Comparison of ENCODE assay signal across 8 mouse cellular contexts in genomic region chr11:79803006-79803405, GRCm38 (mm10).
DNase-seq lines count a peak whose midpoint lies in the region; ATAC-seq lines count a peak whose summit lies in the region.

No protein-coding gene starts in this region.

- DNase-seq in Muller cell, postnatal 12 days (ENCODE audit: inconsistent ontology term), result peak; percentile 57
- peak; percentile 90 for DNase-seq in kidney, postnatal 10 days
- DNase-seq in thymus, adult 18-20 months, result no peak
- no peak for DNase-seq in layer of hippocampus, adult 8-10 months (ENCODE audit: low spot score in 2 of 2)

- ATAC-seq in hindbrain, embryonic 12.5 days (ENCODE audit: low FRiP score), result no peak
- no peak for ATAC-seq in hindbrain, embryonic 13.5 days (ENCODE audit: low FRiP score)
- ATAC-seq in embryonic facial prominence, embryonic 15.5 days (ENCODE audit: insufficient number of reproducible peaks, low FRiP score, low TSS enrichment, low read depth), result peak; percentile 71
- peak; percentile 78 for ATAC-seq in stomach, embryonic 16.5 days (ENCODE audit: insufficient read depth, low FRiP score)

- no peaks in the 10 kb centered on the region for H3K36me3 ChIP-seq in hindbrain, embryonic 12.5 days
- H3K36me3 ChIP-seq in hindbrain, embryonic 13.5 days, result no peaks in the 10 kb centered on the region
- no peaks in the 10 kb centered on the region for H3K36me3 ChIP-seq in embryonic facial prominence, embryonic 15.5 days
- H3K36me3 ChIP-seq in stomach, embryonic 16.5 days (ENCODE audit: control insufficient read depth, insufficient read depth, low read length), result no peaks in the 10 kb centered on the region

- peak overlapping the region; percentile 27; the same call in 1 of the 2 replicates for H3K9ac ChIP-seq in hindbrain, embryonic 12.5 days
- H3K9ac ChIP-seq in hindbrain, embryonic 13.5 days, result no peak overlapping the region
- H3K9ac ChIP-seq in embryonic facial prominence, embryonic 15.5 days, result no peak overlapping the region
- peak overlapping the region; percentile 31; the same call in 1 of the 2 replicates for H3K9ac ChIP-seq in stomach, embryonic 16.5 days (ENCODE audit: low read length)

- peaks cover 24% of the 10 kb centered on the region for H3K4me1 ChIP-seq in hindbrain, embryonic 12.5 days
- H3K4me1 ChIP-seq in hindbrain, embryonic 13.5 days (replicated peaks), result peaks cover 30% of the 10 kb centered on the region
- H3K4me1 ChIP-seq in embryonic facial prominence, embryonic 15.5 days, result peaks cover 53% of the 10 kb centered on the region
- H3K4me1 ChIP-seq in stomach, embryonic 16.5 days (ENCODE audit: control insufficient read depth, insufficient read depth, low read length), result peaks cover 46% of the 10 kb centered on the region

- 0 out of 2 replicates have a peak, but pooled peaks cover 2% of the 10 kb centered on the region for H3K27me3 ChIP-seq in hindbrain, embryonic 12.5 days
- H3K27me3 ChIP-seq in hindbrain, embryonic 13.5 days, result no peaks in the 10 kb centered on the region
- H3K27me3 ChIP-seq in embryonic facial prominence, embryonic 15.5 days, result no peaks in the 10 kb centered on the region
- H3K27me3 ChIP-seq in stomach, embryonic 16.5 days (ENCODE audit: control insufficient read depth, insufficient read depth, low read length), result no peaks in the 10 kb centered on the region

- H3K4me2 ChIP-seq in hindbrain, embryonic 12.5 days (replicated peaks), result no peak overlapping the region
- no peak overlapping the region for H3K4me2 ChIP-seq in hindbrain, embryonic 13.5 days
- H3K4me2 ChIP-seq in embryonic facial prominence, embryonic 15.5 days (replicated peaks), result no peak overlapping the region
- H3K4me2 ChIP-seq in stomach, embryonic 16.5 days (ENCODE audit: low read depth, low read length), result no peak overlapping the region

- H3K27ac ChIP-seq in hindbrain, embryonic 12.5 days, result no peak overlapping the region
- no peak overlapping the region for H3K27ac ChIP-seq in hindbrain, embryonic 13.5 days
- peak overlapping the region; percentile 89 for H3K27ac ChIP-seq in embryonic facial prominence, embryonic 15.5 days (replicated peaks)
- peak overlapping the region; percentile 90 for H3K27ac ChIP-seq in stomach, embryonic 16.5 days (ENCODE audit: low read length)

- no peak overlapping the region for H3K4me3 ChIP-seq in hindbrain, embryonic 12.5 days
- H3K4me3 ChIP-seq in hindbrain, embryonic 13.5 days, result no peak overlapping the region
- H3K4me3 ChIP-seq in embryonic facial prominence, embryonic 15.5 days (replicated peaks), result no peak overlapping the region
- H3K4me3 ChIP-seq in stomach, embryonic 16.5 days (replicated peaks; ENCODE audit: low read length), result no peak overlapping the region

- WGBS in hindbrain, embryonic 12.5 days, result 79% methylated on average over 5 of the region's 5 CpGs
- 70% methylated on average over 5 of the region's 5 CpGs for WGBS in hindbrain, embryonic 13.5 days
- 29% methylated on average over 5 of the region's 5 CpGs for WGBS in embryonic facial prominence, embryonic 15.5 days
- 42% methylated on average over 5 of the region's 5 CpGs for WGBS in stomach, embryonic 16.5 days

- peaks cover 6% of the 10 kb centered on the region; the same call in 1 of the 2 replicates for H3K9me3 ChIP-seq in hindbrain, embryonic 12.5 days (replicated peaks)
- H3K9me3 ChIP-seq in hindbrain, embryonic 13.5 days, result no peaks in the 10 kb centered on the region
- no peaks in the 10 kb centered on the region for H3K9me3 ChIP-seq in embryonic facial prominence, embryonic 15.5 days (replicated peaks)
- 0 out of 2 replicates have a peak, but pooled peaks cover 3% of the 10 kb centered on the region for H3K9me3 ChIP-seq in stomach, embryonic 16.5 days (replicated peaks; ENCODE audit: control insufficient read depth, low read length)

Comparison
In these comparisons a context has a peak if more than half of its experiments do, and no peak if none do; other contexts are left out.
1. H3K9ac ChIP-seq: peak in hindbrain, embryonic 12.5 days (single experiment) and stomach, embryonic 16.5 days (single experiment); none in hindbrain, embryonic 13.5 days (single experiment) and embryonic facial prominence, embryonic 15.5 days (single experiment).
2. ATAC-seq: peak in embryonic facial prominence, embryonic 15.5 days (single experiment) and stomach, embryonic 16.5 days (single experiment); none in hindbrain, embryonic 12.5 days (single experiment) and hindbrain, embryonic 13.5 days (single experiment).
3. H3K27ac ChIP-seq: peak in embryonic facial prominence, embryonic 15.5 days (single experiment) and stomach, embryonic 16.5 days (single experiment); none in hindbrain, embryonic 12.5 days (single experiment) and hindbrain, embryonic 13.5 days (single experiment).
4. DNase-seq: peak in Muller cell, postnatal 12 days (single experiment) and kidney, postnatal 10 days (single experiment); none in thymus, adult 18-20 months (0 of 2) and layer of hippocampus, adult 8-10 months (0 of 2).